In genomic region chr13:103702266-103702665, GRCm38 (mm10) we compare ENCODE assay signal across 31 mouse cellular contexts.
"Had no signal": no experiment of that assay in that cellular context is flagged by ENCODE, and none has a peak within 500 bp of the region (broad histone marks: within the 10 kb centered on the region; RNA-seq: fewer than 3 reads in every experiment).

No protein-coding gene starts in this region.

- H3K27me3 ChIP-seq: limb, embryonic 12.5 days; limb, embryonic 13.5 days; limb, embryonic 15.5 days; liver, embryonic 12.5 days; liver, embryonic 13.5 days; liver, embryonic 15.5 days; lung, embryonic 15.5 days; midbrain, embryonic 12.5 days; midbrain, embryonic 13.5 days; midbrain, embryonic 15.5 days; neural tube, embryonic 12.5 days had no signal

- H3K36me3 ChIP-seq: limb, embryonic 12.5 days; limb, embryonic 13.5 days; limb, embryonic 15.5 days; liver, embryonic 12.5 days; liver, embryonic 13.5 days; liver, embryonic 15.5 days; lung, embryonic 15.5 days; midbrain, embryonic 10.5 days; midbrain, embryonic 12.5 days; midbrain, embryonic 13.5 days; midbrain, embryonic 15.5 days; neural tube, embryonic 12.5 days had no signal

- H3K9me3 ChIP-seq: limb, embryonic 12.5 days; limb, embryonic 13.5 days; limb, embryonic 15.5 days; liver, embryonic 12.5 days; liver, embryonic 13.5 days; liver, embryonic 15.5 days; lung, embryonic 15.5 days; megakaryocyte, embryonic 14.5 days; midbrain, embryonic 10.5 days; midbrain, embryonic 12.5 days; midbrain, embryonic 13.5 days; midbrain, embryonic 15.5 days; neural tube, embryonic 12.5 days had no signal

- H3K27ac ChIP-seq: limb, embryonic 12.5 days; limb, embryonic 13.5 days; limb, embryonic 15.5 days; liver, embryonic 12.5 days; liver, embryonic 13.5 days; liver, embryonic 14.5 days; liver, embryonic 15.5 days; lung, embryonic 15.5 days; macrophage; midbrain, embryonic 10.5 days; midbrain, embryonic 12.5 days; midbrain, embryonic 13.5 days; midbrain, embryonic 15.5 days; neural tube, embryonic 12.5 days had no signal

- H3K4me1 ChIP-seq: liver, embryonic 12.5 days; liver, embryonic 13.5 days; liver, embryonic 15.5 days; neural tube, embryonic 12.5 days had no signal

- H3K4me3 ChIP-seq: limb, embryonic 12.5 days; limb, embryonic 13.5 days; limb, embryonic 15.5 days; liver, embryonic 12.5 days; liver, embryonic 13.5 days; liver, embryonic 15.5 days; lung, embryonic 15.5 days; megakaryocyte, embryonic 14.5 days; midbrain, embryonic 10.5 days; midbrain, embryonic 12.5 days; midbrain, embryonic 13.5 days; midbrain, embryonic 15.5 days; myocyte; neural tube, embryonic 12.5 days had no signal

- H3K9ac ChIP-seq: limb, embryonic 12.5 days; limb, embryonic 13.5 days; limb, embryonic 15.5 days; liver, embryonic 12.5 days; liver, embryonic 13.5 days; liver, embryonic 14.5 days; liver, embryonic 15.5 days; liver, postnatal 0 days; lung, embryonic 14.5 days; lung, embryonic 15.5 days; midbrain, embryonic 12.5 days; midbrain, embryonic 13.5 days; midbrain, embryonic 15.5 days; neural tube, embryonic 12.5 days had no signal

- ATAC-seq: liver, embryonic 12.5 days; liver, postnatal 0 days; lung, postnatal 0 days; midbrain, embryonic 13.5 days; midbrain, embryonic 15.5 days; midbrain, embryonic 16.5 days had no signal

- H3K4me2 ChIP-seq: limb, embryonic 12.5 days; limb, embryonic 13.5 days; limb, embryonic 15.5 days; liver, embryonic 11.5 days; liver, embryonic 12.5 days; liver, embryonic 13.5 days; liver, embryonic 15.5 days; lung, embryonic 14.5 days; lung, embryonic 15.5 days; midbrain, embryonic 11.5 days; midbrain, embryonic 12.5 days; midbrain, embryonic 13.5 days; midbrain, embryonic 15.5 days; neural tube, embryonic 12.5 days had no signal

- DNase-seq: left cerebral cortex, postnatal 4 days; liver; liver, embryonic 13.5 days; liver, postnatal 0 days; lung, adult 18-20 months; lung, adult 2 months; lung, embryonic 14.5 days; lung, postnatal 10 days; lung, postnatal 14 days; lung, postnatal 36 days; lung, postnatal 4 days; midbrain, embryonic 14.5 days had no signal
